Mouse (Mus musculus) olfactory bulb, adult 2 months (tissue): Measurements from ENCODE around the gene Oxld1.

ENCODE experiments used
- CTCF ChIP-seq: fragments of 200-500 bp; IDR thresholded peaks from 2 replicates; pipeline ENCODE4 v1.5.1; 2012; ENCODE audit warnings: low read depth, mild to moderate bottlenecking, low read length, moderate library complexity; ENCODE audit not compliant: insufficient read depth
- POLR2A ChIP-seq: fragments of 200-500 bp; IDR thresholded peaks from 2 replicates; pipeline ENCODE4 v1.6.1; 2012; ENCODE audit warnings: mild to moderate bottlenecking, low read depth, low read length, moderate library complexity; ENCODE audit not compliant: insufficient read depth

- no peak for TF ChIP-seq POLR2A
- TF ChIP-seq CTCF, result no peak
Observed at GRCm38 (mm10) chr11:120488516-120488915, 30.6 kb upstream of the Oxld1 start.
